In genomic region chr5:36669021-36670008, GRCm38 (mm10) we compare ENCODE assay signal across 10 mouse cellular contexts. TPM values are rescaled to one million over a fixed set of nuclear protein-coding genes. Genes with fewer than 3 reads are reported as not detected.
DNase-seq lines count a peak whose midpoint lies in the region; ATAC-seq and TF ChIP-seq lines count a peak whose summit lies in the region.
"Had no signal": no experiment of that assay in that cellular context is flagged by ENCODE, and none has a peak within 500 bp of the region (broad histone marks: within the 10 kb centered on the region; RNA-seq: fewer than 3 reads in every experiment).

No protein-coding gene starts in this region.

- no peaks in the 10 kb centered on the region for H3K9me3 ChIP-seq in kidney, embryonic 16.5 days (ENCODE audit: low read length)
- no peaks in the 10 kb centered on the region for H3K9me3 ChIP-seq in G1E (replicated peaks)
- no peaks in the 10 kb centered on the region for H3K9me3 ChIP-seq in forebrain, postnatal 0 days (ENCODE audit: low read length)

- no peak overlapping the region for H3K4me3 ChIP-seq in kidney, embryonic 16.5 days (ENCODE audit: low read length)
- no peak overlapping the region for H3K4me3 ChIP-seq in G1E (ENCODE audit: low read depth, low read length)
- no peak overlapping the region for H3K4me3 ChIP-seq in forebrain, postnatal 0 days (ENCODE audit: low read depth, low read length)
- H3K4me3 ChIP-seq: myocyte had no signal

- peaks cover 27% of the 10 kb centered on the region for H3K36me3 ChIP-seq in kidney, embryonic 16.5 days (ENCODE audit: insufficient read depth, low read length)
- peaks cover 53% of the 10 kb centered on the region for H3K36me3 ChIP-seq in G1E (replicated peaks)
- peaks cover 25% of the 10 kb centered on the region for H3K36me3 ChIP-seq in forebrain, postnatal 0 days (ENCODE audit: insufficient read depth)

- DNase-seq in kidney, adult 8-10 months, result no peak
- no peak for DNase-seq in G1E (ENCODE audit: low spot score)
- peak; percentile 48 for DNase-seq in right cerebral cortex, postnatal 25 days
- no peak for DNase-seq in embryo, embryonic 9.5 days (ENCODE audit: extremely low spot score)
- no peak for DNase-seq in gastrocnemius, adult 18-20 months (ENCODE audit: low spot score)
- DNase-seq in forebrain, postnatal 0 days, result no peak

- peak; percentile 49; the same call in 1 of the 2 replicates for ATAC-seq in kidney, embryonic 16.5 days (ENCODE audit: low FRiP score, low TSS enrichment)
- ATAC-seq in G1E (ENCODE audit: extremely low read depth, insufficient number of reproducible peaks, low FRiP score, poor library complexity, severe bottlenecking), result peak; percentile 28; the same call in 1 of the 2 replicates
- peak; percentile 79 for ATAC-seq in inflammation-experienced regulatory T-cells, adult 6 months
- no peak for ATAC-seq in forebrain, postnatal 0 days

- no peaks in the 10 kb centered on the region for H3K4me1 ChIP-seq in kidney, embryonic 16.5 days (ENCODE audit: insufficient read depth, low read length)
- H3K4me1 ChIP-seq in G1E (ENCODE audit: insufficient read depth, low read depth, low read length), result peaks cover 21% of the 10 kb centered on the region
- H3K4me1 ChIP-seq in forebrain, postnatal 0 days (ENCODE audit: insufficient read depth), result no peaks in the 10 kb centered on the region

- no peak overlapping the region for H3K4me2 ChIP-seq in kidney, embryonic 16.5 days (replicated peaks; ENCODE audit: low read depth, low read length)
- no peak overlapping the region for H3K4me2 ChIP-seq in forebrain, postnatal 0 days (ENCODE audit: low read depth)

- TF ChIP-seq CTCF in G1E (IDR thresholded peaks at IDR 0.05; ENCODE audit: low read depth, low read length), result no peak
- no peak for TF ChIP-seq CTCF in forebrain, postnatal 0 days (IDR thresholded peaks at IDR 0.05; ENCODE audit: low read depth)

- WGBS in kidney, embryonic 16.5 days, result 66% methylated on average over 7 of the region's 7 CpGs
- WGBS in forebrain, postnatal 0 days, result 86% methylated on average over 7 of the region's 7 CpGs

- H3K27ac ChIP-seq in kidney, embryonic 16.5 days (ENCODE audit: low read length), result no peak overlapping the region
- H3K27ac ChIP-seq in forebrain, postnatal 0 days (ENCODE audit: low read depth, low read length), result no peak overlapping the region
- H3K27ac ChIP-seq: liver, embryonic 14.5 days had no signal

- no peaks in the 10 kb centered on the region for H3K27me3 ChIP-seq in kidney, embryonic 16.5 days (ENCODE audit: insufficient read depth, low read length)
- H3K27me3 ChIP-seq in G1E (ENCODE audit: insufficient read depth, low read length), result no peaks in the 10 kb centered on the region
- H3K27me3 ChIP-seq in forebrain, postnatal 0 days (ENCODE audit: insufficient read depth, low read length), result no peaks in the 10 kb centered on the region

- H3K9ac ChIP-seq in kidney, embryonic 16.5 days (replicated peaks; ENCODE audit: low read length), result no peak overlapping the region
- H3K9ac ChIP-seq in forebrain, postnatal 0 days, result no peak overlapping the region
- H3K9ac ChIP-seq: liver, embryonic 14.5 days had no signal

RNA-seq across cellular contexts. Expression of gene D5Ertd579e, which starts 26.5 kb away (rescaled TPM):
- 18.4 and 20.7 TPM in 2 replicates for polyA plus RNA-seq in kidney, embryonic 16.5 days (2015; fragmentation: Nextera tagmentation; extraction: Ambion mirVana)
- total RNA-seq in G1E (2014; fragmentation: Nextera tagmentation) (21.4 and 27.5 TPM in 2 replicates), G1E (2017) (34.4 and 39.4 TPM in 2 replicates)
- polyA plus RNA-seq in G1E (2012), result 3.4 and 3.5 TPM in 2 replicates
- 10 to 100 TPM; 18.2 to 32.6 (median 28.6) TPM for polyA plus RNA-seq in inflammation-experienced regulatory T-cells, adult 6 months (2017; shearing (Covaris generic))
- 10 to 100 TPM; 88.1 to 91.1 TPM for total RNA-seq in gastrocnemius, adult 18-20 months (2021)
- total RNA-seq in forebrain, postnatal 0 days (2014; rRNA removed), result 84.7 and 105 TPM in 2 replicates
- polyA plus RNA-seq in forebrain, postnatal 0 days (2015; fragmentation: Nextera tagmentation; extraction: Ambion mirVana), result 23.3 and 27.4 TPM in 2 replicates
